Mouse (Mus musculus) embryonic facial prominence, embryonic 13.5 days (tissue): ENCODE data around the gene Aspdh. TPM values are rescaled to one million over a fixed set of nuclear protein-coding genes. Genes with fewer than 3 reads are reported as not detected.
A peak's percentile ranks its signal among the peaks of the same experiment; 100 is the strongest.

Source experiments
- ATAC-seq: fragments of 200-750 bp; cut with Nextera tagmentation; 2 replicates; pipeline ENCODE4 v1.8.0; 2017; ENCODE audit warnings: low read depth; ENCODE audit not compliant: insufficient number of reproducible peaks, insufficient read depth, low FRiP score, low TSS enrichment
- H3K27ac ChIP-seq: fragments of 300-500 bp; sonication (generic); 2 replicates; pipeline ENCODE4 v1.5.1; 2015; ENCODE audit warnings: moderate library complexity, mild to moderate bottlenecking, inconsistent platforms
- H3K27me3 ChIP-seq: fragments of 300-500 bp; sonication (generic); 2 replicates; pipeline ENCODE4 v1.6.1; 2015; ENCODE audit warnings: mild to moderate bottlenecking, inconsistent platforms
- H3K36me3 ChIP-seq: fragments of 300-500 bp; sonication (generic); 2 replicates; pipeline ENCODE4 v1.6.1; 2015; ENCODE audit warnings: mild to moderate bottlenecking, inconsistent platforms
- H3K4me1 ChIP-seq: fragments of 300-500 bp; sonication (generic); 2 replicates; pipeline ENCODE4 v1.6.1; 2015; ENCODE audit warnings: inconsistent platforms
- H3K4me2 ChIP-seq: fragments of 300-500 bp; sonication (generic); 2 replicates; pipeline ENCODE4 v1.6.1; 2015; ENCODE audit warnings: moderate library complexity, mild to moderate bottlenecking, inconsistent platforms
- H3K4me3 ChIP-seq: fragments of 300-500 bp; sonication (generic); 2 replicates; pipeline ENCODE4 v1.5.1; 2015; ENCODE audit warnings: mild to moderate bottlenecking, inconsistent platforms
- H3K9ac ChIP-seq: fragments of 300-500 bp; sonication (generic); 2 replicates; pipeline ENCODE4 v1.6.1; 2015; ENCODE audit warnings: mild to moderate bottlenecking, inconsistent platforms
- H3K9me3 ChIP-seq: fragments of 300-500 bp; sonication (generic); 2 replicates; pipeline ENCODE4 v1.6.1; 2016; ENCODE audit warnings: inconsistent platforms
- WGBS: fragments of 180-500 bp; shearing (Covaris S2); methylation state at CpG from one replicate; pipeline ENCODE4 v1.1.7; 2015; ENCODE audit warnings: mixed read lengths; 5-methylcytosine and 5-hydroxymethylcytosine counted together
- polyA plus RNA-seq: library from polyadenylated mRNA; unstranded; fragments of >200 nt; fragmentation: Nextera tagmentation; extraction: Ambion mirVana; gene quantifications from 2 replicates; pipeline ENCODE4 v1.2.1, GENCODE M21; 2015

Aspdh gene
- polyA plus RNA-seq, 1 experiment from 2014 or later, result 0.69 TPM

DNA sequence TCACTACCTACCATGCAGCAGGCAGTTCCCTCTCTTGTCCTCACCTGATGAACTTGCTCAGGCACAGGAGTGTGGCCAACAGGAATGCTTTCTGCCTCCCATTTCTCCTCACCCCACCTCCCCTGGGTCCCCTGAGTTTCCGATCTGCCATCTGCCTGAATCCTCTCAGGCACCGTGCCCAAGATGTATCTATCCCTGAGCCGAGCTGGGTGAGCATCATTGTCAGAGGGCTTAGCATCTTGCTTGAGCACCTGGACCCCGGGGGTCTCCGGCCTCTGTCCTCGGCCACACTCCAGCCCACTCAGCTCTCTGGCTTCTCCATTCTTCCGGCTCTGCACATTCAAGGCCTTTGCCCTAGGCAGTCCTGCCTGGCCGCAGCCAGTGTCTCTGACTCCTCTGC is 27.3 kb upstream of the Aspdh start:
- Histone ChIP-seq H3K4me3 (no peak overlapping the region), H3K9me3 (no peaks in the 10 kb centered on the region), H3K27ac (no peak overlapping the region), H3K9ac (no peak overlapping the region), H3K4me1 (peaks cover 12% of the 10 kb centered on the region), H3K4me2 (no peak overlapping the region), H3K27me3 (peaks cover 67% of the 10 kb centered on the region), H3K36me3 (no peaks in the 10 kb centered on the region)
- no peak for ATAC-seq
- WGBS, result 49% methylated on average over 8 of the region's 8 CpGs

GRCm38 (mm10) chr7:44439696-44440095 is 25.5 kb upstream of the Aspdh start:
- H3K27me3 ChIP-seq, result peaks cover 79% of the 10 kb centered on the region
- H3K36me3 ChIP-seq, result no peaks in the 10 kb centered on the region
- peaks cover 24% of the 10 kb centered on the region for H3K4me1 ChIP-seq
- no peak overlapping the region for H3K4me3 ChIP-seq
- no peak overlapping the region for H3K4me2 ChIP-seq
- H3K9ac ChIP-seq, result no peak overlapping the region
- WGBS, result 77% methylated on average over 2 of the region's 2 CpGs
- no peak for ATAC-seq
- no peaks in the 10 kb centered on the region for H3K9me3 ChIP-seq
- no peak overlapping the region for H3K27ac ChIP-seq

DNA sequence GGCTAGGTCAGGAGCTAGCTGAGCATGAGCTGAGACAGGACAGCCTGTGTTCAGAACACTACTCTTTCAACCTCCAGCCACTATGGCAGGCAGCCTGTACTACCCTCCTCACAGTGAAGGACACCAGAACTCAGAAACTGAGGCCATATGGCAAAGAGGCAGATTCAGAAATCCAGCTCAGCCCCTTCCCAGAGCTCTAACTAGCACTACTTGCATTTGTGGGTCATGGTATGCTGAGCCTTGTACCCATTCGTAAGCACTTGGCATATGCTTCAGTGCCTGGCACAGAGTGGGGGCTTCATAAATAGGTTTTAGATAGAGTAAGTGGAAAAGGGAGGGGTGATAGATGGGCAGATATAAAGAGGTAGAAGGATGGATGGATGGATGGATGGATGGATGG is 24.7 kb upstream of the Aspdh start:
- 90% methylated on average over 1 of the region's 1 CpGs for WGBS
- Histone ChIP-seq H3K27me3 (peaks cover 83% of the 10 kb centered on the region), H3K4me2 (no peak overlapping the region), H3K36me3 (no peaks in the 10 kb centered on the region), H3K4me3 (no peak overlapping the region), H3K9me3 (no peaks in the 10 kb centered on the region), H3K27ac (no peak overlapping the region), H3K9ac (no peak overlapping the region), H3K4me1 (peaks cover 32% of the 10 kb centered on the region)
- no peak for ATAC-seq

GRCm38 (mm10) chr7:44441180-44441579 is 24.0 kb upstream of the Aspdh start:
- peak overlapping the region; percentile 61; the same call in 1 of the 2 replicates for H3K4me2 ChIP-seq
- no peaks in the 10 kb centered on the region for H3K9me3 ChIP-seq
- H3K36me3 ChIP-seq, result no peaks in the 10 kb centered on the region
- H3K4me3 ChIP-seq, result no peak overlapping the region
- H3K27ac ChIP-seq, result no peak overlapping the region
- H3K9ac ChIP-seq, result peak overlapping the region; percentile 71; the same call in 1 of the 2 replicates
- peaks cover 83% of the 10 kb centered on the region for H3K27me3 ChIP-seq
- 0% methylated on average over 1 of the region's 1 CpGs for WGBS
- no peak for ATAC-seq
- peaks cover 33% of the 10 kb centered on the region for H3K4me1 ChIP-seq

GRCm38 (mm10) chr7:44441648-44442109 is 23.5 kb upstream of the Aspdh start:
- WGBS, result 1% methylated on average over 14 of the region's 14 CpGs
- peak overlapping the region; percentile 71 for H3K9ac ChIP-seq
- H3K9me3 ChIP-seq, result no peaks in the 10 kb centered on the region
- H3K4me3 ChIP-seq, result peak overlapping the region; percentile 45
- H3K4me2 ChIP-seq, result peak overlapping the region; percentile 61
- H3K4me1 ChIP-seq, result peaks cover 33% of the 10 kb centered on the region
- H3K27me3 ChIP-seq, result peaks cover 88% of the 10 kb centered on the region
- H3K27ac ChIP-seq, result no peak overlapping the region
- no peak for ATAC-seq
- H3K36me3 ChIP-seq, result no peaks in the 10 kb centered on the region

DNA sequence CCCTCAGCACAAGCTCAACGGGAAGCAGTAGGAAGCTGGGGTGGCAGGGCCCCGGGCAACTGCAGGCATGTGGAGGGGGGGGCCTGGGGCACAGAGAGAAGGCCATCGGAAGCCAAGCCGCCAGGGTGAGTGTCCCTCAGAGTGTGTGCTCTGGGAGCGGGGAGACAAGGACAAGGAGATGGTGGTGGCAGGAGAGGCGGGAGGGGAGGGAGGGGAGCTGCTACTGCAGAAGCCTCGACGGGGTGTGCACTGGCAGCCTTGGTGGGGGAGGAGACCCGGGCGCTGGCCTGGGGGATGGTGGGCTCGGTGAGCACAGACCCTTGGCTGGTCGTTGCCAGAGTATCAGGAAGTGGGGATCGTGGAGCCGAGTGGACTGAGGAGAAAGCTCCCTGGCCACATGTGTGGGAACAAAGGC is 22.8 kb upstream of the Aspdh start:
- H3K27ac ChIP-seq, result no peak overlapping the region
- peak overlapping the region; percentile 61 for H3K4me2 ChIP-seq
- 0% methylated on average over 14 of the region's 14 CpGs for WGBS
- H3K9ac ChIP-seq, result peak overlapping the region; percentile 71
- no peak for ATAC-seq
- peaks cover 33% of the 10 kb centered on the region for H3K4me1 ChIP-seq
- H3K4me3 ChIP-seq, result peak overlapping the region; percentile 45
- H3K9me3 ChIP-seq, result no peaks in the 10 kb centered on the region
- H3K36me3 ChIP-seq, result no peaks in the 10 kb centered on the region
- peaks cover 91% of the 10 kb centered on the region for H3K27me3 ChIP-seq

GRCm38 (mm10) chr7:44443268-44444173 is 21.7 kb upstream of the Aspdh start:
- Histone ChIP-seq H3K27ac (no peak overlapping the region), H3K36me3 (no peaks in the 10 kb centered on the region; the same call in 1 of the 2 replicates), H3K4me3 (peak overlapping the region; percentile 45), H3K4me2 (peak overlapping the region; percentile 61), H3K4me1 (peaks cover 33% of the 10 kb centered on the region), H3K9me3 (no peaks in the 10 kb centered on the region), H3K9ac (peak overlapping the region; percentile 71), H3K27me3 (peaks cover 88% of the 10 kb centered on the region)
- ATAC-seq, result 0 out of 2 replicates have a peak, but pooled peaks have one; percentile 27
- 11% methylated on average over 20 of the region's 20 CpGs for WGBS

- peak overlapping the region; percentile 55; the same call in 1 of the 2 replicates for H3K9ac ChIP-seq
Observed at GRCm38 (mm10) chr7:44444886-44445527, 20.2 kb upstream of the Aspdh start.

DNA sequence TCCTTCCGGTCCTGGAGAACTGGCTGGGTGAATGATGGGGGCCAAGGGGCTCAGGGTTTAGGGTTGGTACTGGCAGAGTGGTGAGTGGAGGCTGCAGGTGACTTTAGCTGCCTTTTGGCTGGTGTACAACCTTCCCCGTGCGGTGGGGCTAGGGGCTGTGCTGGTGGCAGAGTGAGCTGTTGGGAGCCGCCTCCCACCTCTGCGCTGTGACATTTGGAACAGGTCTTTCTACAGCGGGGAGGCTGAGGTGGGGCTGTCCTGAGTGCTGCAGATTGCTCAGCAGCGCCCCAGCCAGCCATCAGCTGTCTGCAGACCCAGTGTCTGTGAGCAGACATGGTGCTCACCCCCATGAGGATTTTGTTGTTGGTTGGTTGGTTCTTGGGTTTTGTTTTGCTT is 19.7 kb upstream of the Aspdh start:
- Histone ChIP-seq H3K9me3 (no peaks in the 10 kb centered on the region), H3K4me1 (peaks cover 33% of the 10 kb centered on the region), H3K4me2 (no peak overlapping the region), H3K27ac (no peak overlapping the region), H3K27me3 (peaks cover 73% of the 10 kb centered on the region), H3K9ac (no peak overlapping the region), H3K36me3 (peaks cover 2% of the 10 kb centered on the region; the same call in 1 of the 2 replicates), H3K4me3 (no peak overlapping the region)
- WGBS, result 27% methylated on average over 7 of the region's 7 CpGs
- ATAC-seq, result no peak

More at GRCm38 (mm10) chr7:44444886-44445527, 20.2 kb upstream of the Aspdh start:
- Histone ChIP-seq H3K27me3 (peaks cover 78% of the 10 kb centered on the region), H3K4me1 (peaks cover 33% of the 10 kb centered on the region), H3K27ac (no peak overlapping the region), H3K36me3 (peaks cover 2% of the 10 kb centered on the region; the same call in 1 of the 2 replicates), H3K9me3 (no peaks in the 10 kb centered on the region), H3K4me3 (no peak overlapping the region), H3K4me2 (0 out of 2 replicates have a peak overlapping the region, but pooled peaks have one; percentile 11)
- 19% methylated on average over 29 of the region's 29 CpGs for WGBS
- ATAC-seq, result no peak

- Histone ChIP-seq H3K9me3 (no peaks in the 10 kb centered on the region), H3K36me3 (peaks cover 2% of the 10 kb centered on the region; the same call in 1 of the 2 replicates), H3K4me1 (peaks cover 33% of the 10 kb centered on the region), H3K27me3 (peaks cover 65% of the 10 kb centered on the region), H3K27ac (no peak overlapping the region), H3K4me2 (no peak overlapping the region), H3K9ac (no peak overlapping the region), H3K4me3 (no peak overlapping the region)
- 55% methylated on average over 12 of the region's 12 CpGs for WGBS
- ATAC-seq, result no peak
Observed at GRCm38 (mm10) chr7:44446070-44446855, 18.9 kb upstream of the Aspdh start.

DNA sequence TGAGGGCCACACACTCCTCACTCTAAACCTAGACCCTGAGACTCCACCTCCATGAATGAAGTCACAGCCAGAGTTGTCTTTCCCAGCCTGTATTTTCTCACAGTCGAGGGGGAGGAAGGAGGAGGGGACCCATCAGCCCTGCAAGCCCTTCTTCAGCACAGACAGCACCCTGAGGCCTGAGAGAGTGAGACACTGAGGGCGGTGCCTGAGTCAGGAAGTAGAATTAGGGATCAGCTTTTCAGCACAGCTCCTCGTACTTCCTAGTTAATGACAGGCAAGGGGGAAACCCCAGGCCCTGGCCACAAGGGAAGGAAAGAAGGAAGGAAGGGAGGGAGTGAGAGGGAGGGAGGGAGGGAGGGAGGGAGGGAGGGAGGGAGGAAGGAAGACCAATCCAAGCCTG is 11.9 kb upstream of the Aspdh start:
- no peaks in the 10 kb centered on the region; the same call in 1 of the 2 replicates for H3K4me1 ChIP-seq
- no peak overlapping the region for H3K4me3 ChIP-seq
- no peak overlapping the region for H3K9ac ChIP-seq
- WGBS, result 1% methylated on average over 3 of the region's 3 CpGs
- no peak overlapping the region for H3K27ac ChIP-seq
- no peaks in the 10 kb centered on the region for H3K9me3 ChIP-seq
- no peaks in the 10 kb centered on the region; the same call in 1 of the 2 replicates for H3K27me3 ChIP-seq
- H3K36me3 ChIP-seq, result peaks cover 10% of the 10 kb centered on the region; the same call in 1 of the 2 replicates
- no peak for ATAC-seq
- no peak overlapping the region for H3K4me2 ChIP-seq
